Mouse (Mus musculus): Measurements from ENCODE around the gene Elmo3. TPM values are rescaled to one million over a fixed set of nuclear protein-coding genes. Genes with fewer than 3 reads are reported as not detected.

Gene Elmo3
- polyA plus RNA-seq, 1 experiment from 2014 or later = 1.1 TPM

- Histone ChIP-seq H3K9me3 (replicated peaks; ENCODE audit: control insufficient read depth, low read length, poor library complexity, severe bottlenecking) (no peaks in the 10 kb centered on the region), H3K4me1 (ENCODE audit: control insufficient read depth, insufficient read depth, low read length) (peaks cover 17% of the 10 kb centered on the region), H3K27ac (ENCODE audit: low read length) (no peak overlapping the region), H3K36me3 (ENCODE audit: control insufficient read depth, insufficient read depth, low read length) (peaks cover 33% of the 10 kb centered on the region), H3K4me2 (ENCODE audit: low read length) (peak overlapping the region; percentile 60), H3K27me3 (ENCODE audit: control insufficient read depth, insufficient read depth, low read depth, low read length) (no peaks in the 10 kb centered on the region), H3K9ac (ENCODE audit: low read depth, low read length) (peak overlapping the region; percentile 68), H3K4me3 (ENCODE audit: low read depth, low read length) (peak overlapping the region; percentile 66)
- no peak for ATAC-seq
- 43% methylated on average over 6 of the region's 6 CpGs for WGBS
Measured at GRCm38 (mm10) chr8:105326968-105327367, 21.6 kb downstream of the Elmo3 start.

GRCm38 (mm10) chr8:105330325-105330724, 24.9 kb downstream of the Elmo3 start:
- 94% methylated on average over 12 of the region's 12 CpGs for whole genome bisulfite sequencing
- ATAC-seq = no peak
- H3K36me3 ChIP-seq (ENCODE audit: control insufficient read depth, insufficient read depth, low read length) = peaks cover 39% of the 10 kb centered on the region
- H3K4me3 ChIP-seq (ENCODE audit: low read depth, low read length) = no peak overlapping the region
- H3K4me2 ChIP-seq (ENCODE audit: low read length) = no peak overlapping the region
- peaks cover 10% of the 10 kb centered on the region for H3K4me1 ChIP-seq (ENCODE audit: control insufficient read depth, insufficient read depth, low read length)
- H3K27me3 ChIP-seq (ENCODE audit: control insufficient read depth, insufficient read depth, low read depth, low read length) = no peaks in the 10 kb centered on the region
- H3K27ac ChIP-seq (ENCODE audit: low read length) = no peak overlapping the region
- no peak overlapping the region for H3K9ac ChIP-seq (ENCODE audit: low read depth, low read length)
- H3K9me3 ChIP-seq (replicated peaks; ENCODE audit: control insufficient read depth, low read length, poor library complexity, severe bottlenecking) = no peaks in the 10 kb centered on the region

GRCm38 (mm10) chr8:105331469-105331868, 26.1 kb downstream of the Elmo3 start:
- ATAC-seq = no peak
- Histone ChIP-seq H3K9me3 (replicated peaks; ENCODE audit: control insufficient read depth, low read length, poor library complexity, severe bottlenecking) (no peaks in the 10 kb centered on the region), H3K27me3 (ENCODE audit: control insufficient read depth, insufficient read depth, low read depth, low read length) (no peaks in the 10 kb centered on the region), H3K4me1 (ENCODE audit: control insufficient read depth, insufficient read depth, low read length) (peaks cover 7% of the 10 kb centered on the region), H3K36me3 (ENCODE audit: control insufficient read depth, insufficient read depth, low read length) (peaks cover 39% of the 10 kb centered on the region), H3K4me2 (ENCODE audit: low read length) (no peak overlapping the region), H3K27ac (ENCODE audit: low read length) (no peak overlapping the region), H3K9ac (ENCODE audit: low read depth, low read length) (no peak overlapping the region), H3K4me3 (ENCODE audit: low read depth, low read length) (no peak overlapping the region)
- 96% methylated on average over 22 of the region's 22 CpGs for WGBS

GRCm38 (mm10) chr8:105331931-105332330, 26.5 kb downstream of the Elmo3 start:
- no peak for ATAC-seq
- Histone ChIP-seq H3K27ac (ENCODE audit: low read length) (no peak overlapping the region), H3K4me3 (ENCODE audit: low read depth, low read length) (no peak overlapping the region), H3K27me3 (ENCODE audit: control insufficient read depth, insufficient read depth, low read depth, low read length) (no peaks in the 10 kb centered on the region), H3K4me2 (ENCODE audit: low read length) (no peak overlapping the region), H3K36me3 (ENCODE audit: control insufficient read depth, insufficient read depth, low read length) (peaks cover 39% of the 10 kb centered on the region), H3K4me1 (ENCODE audit: control insufficient read depth, insufficient read depth, low read length) (peaks cover 7% of the 10 kb centered on the region), H3K9ac (ENCODE audit: low read depth, low read length) (no peak overlapping the region), H3K9me3 (replicated peaks; ENCODE audit: control insufficient read depth, low read length, poor library complexity, severe bottlenecking) (no peaks in the 10 kb centered on the region)
- 93% methylated on average over 9 of the region's 9 CpGs for WGBS

DNA sequence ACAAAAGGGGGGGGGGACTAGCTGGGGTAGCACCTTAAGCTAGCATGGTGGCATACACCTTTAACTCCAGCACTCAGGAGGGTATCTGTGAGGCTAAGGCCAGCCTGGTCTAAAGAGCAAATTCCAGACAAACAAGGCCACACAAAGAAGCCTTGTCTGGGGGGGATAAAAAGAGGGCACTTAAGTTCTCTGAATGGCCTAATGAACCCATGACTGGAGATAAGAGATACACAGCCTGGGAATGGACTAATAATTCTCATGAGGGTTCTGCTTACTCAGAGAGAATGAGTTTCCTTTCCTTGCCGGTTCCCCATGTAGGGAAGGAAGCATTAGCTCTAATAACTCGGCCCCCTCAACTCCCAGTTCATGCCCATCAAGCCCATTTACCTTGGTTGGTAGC, 27.1 kb downstream of the Elmo3 start:
- Histone ChIP-seq H3K9ac (ENCODE audit: low read depth, low read length) (no peak overlapping the region), H3K27me3 (ENCODE audit: control insufficient read depth, insufficient read depth, low read depth, low read length) (no peaks in the 10 kb centered on the region), H3K4me1 (ENCODE audit: control insufficient read depth, insufficient read depth, low read length) (peaks cover under 1% of the 10 kb centered on the region), H3K9me3 (replicated peaks; ENCODE audit: control insufficient read depth, low read length, poor library complexity, severe bottlenecking) (no peaks in the 10 kb centered on the region), H3K4me3 (ENCODE audit: low read depth, low read length) (no peak overlapping the region), H3K4me2 (ENCODE audit: low read length) (no peak overlapping the region), H3K36me3 (ENCODE audit: control insufficient read depth, insufficient read depth, low read length) (peaks cover 39% of the 10 kb centered on the region), H3K27ac (ENCODE audit: low read length) (no peak overlapping the region)
- no peak for ATAC-seq
- 69% methylated on average over 2 of the region's 2 CpGs for WGBS

GRCm38 (mm10) chr8:105336373-105337130, 31.2 kb downstream of the Elmo3 start:
- Histone ChIP-seq H3K36me3 (ENCODE audit: control insufficient read depth, insufficient read depth, low read length) (peaks cover 10% of the 10 kb centered on the region), H3K4me2 (ENCODE audit: low read length) (peak overlapping the region; percentile 34), H3K27me3 (ENCODE audit: control insufficient read depth, insufficient read depth, low read depth, low read length) (no peaks in the 10 kb centered on the region), H3K9ac (ENCODE audit: low read depth, low read length) (peak overlapping the region; percentile 38; the same call in 1 of the 2 replicates), H3K4me1 (ENCODE audit: control insufficient read depth, insufficient read depth, low read length) (no peaks in the 10 kb centered on the region), H3K9me3 (replicated peaks; ENCODE audit: control insufficient read depth, low read length, poor library complexity, severe bottlenecking) (no peaks in the 10 kb centered on the region), H3K27ac (ENCODE audit: low read length) (no peak overlapping the region), H3K4me3 (ENCODE audit: low read depth, low read length) (peak overlapping the region; percentile 16)
- WGBS = 50% methylated on average over 32 of the region's 32 CpGs
- peak; percentile 31 for ATAC-seq

DNA sequence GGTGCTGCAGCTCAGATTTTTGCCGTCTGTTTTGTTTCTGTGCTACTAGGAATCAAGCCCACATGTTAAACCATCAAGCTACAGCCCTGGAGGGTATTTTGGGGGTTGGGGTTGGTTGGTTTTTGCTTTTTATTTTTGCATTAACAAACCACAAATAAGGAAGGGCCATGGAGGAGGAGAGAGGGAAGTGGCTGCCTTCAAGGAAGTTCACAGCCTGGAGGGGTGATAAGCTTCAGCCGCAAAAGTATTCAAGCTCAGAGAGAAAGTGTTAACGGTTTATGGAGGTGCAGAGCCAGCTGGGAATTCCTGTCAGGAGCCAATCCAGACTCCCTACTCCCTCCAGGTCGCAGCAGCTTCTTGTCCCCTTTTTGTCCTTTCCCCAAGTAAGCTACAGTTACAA, 33.6 kb downstream of the Elmo3 start:
- H3K27me3 ChIP-seq (ENCODE audit: control insufficient read depth, insufficient read depth, low read depth, low read length) = no peaks in the 10 kb centered on the region
- ATAC-seq = no peak
- no peak overlapping the region for H3K4me3 ChIP-seq (ENCODE audit: low read depth, low read length)
- H3K36me3 ChIP-seq (ENCODE audit: control insufficient read depth, insufficient read depth, low read length) = peaks cover 5% of the 10 kb centered on the region
- no peak overlapping the region for H3K27ac ChIP-seq (ENCODE audit: low read length)
- WGBS = 62% methylated on average over 4 of the region's 4 CpGs
- no peak overlapping the region for H3K4me2 ChIP-seq (ENCODE audit: low read length)
- H3K9ac ChIP-seq (ENCODE audit: low read depth, low read length) = no peak overlapping the region
- H3K9me3 ChIP-seq (replicated peaks; ENCODE audit: control insufficient read depth, low read length, poor library complexity, severe bottlenecking) = no peaks in the 10 kb centered on the region
- H3K4me1 ChIP-seq (ENCODE audit: control insufficient read depth, insufficient read depth, low read length) = no peaks in the 10 kb centered on the region

DNA sequence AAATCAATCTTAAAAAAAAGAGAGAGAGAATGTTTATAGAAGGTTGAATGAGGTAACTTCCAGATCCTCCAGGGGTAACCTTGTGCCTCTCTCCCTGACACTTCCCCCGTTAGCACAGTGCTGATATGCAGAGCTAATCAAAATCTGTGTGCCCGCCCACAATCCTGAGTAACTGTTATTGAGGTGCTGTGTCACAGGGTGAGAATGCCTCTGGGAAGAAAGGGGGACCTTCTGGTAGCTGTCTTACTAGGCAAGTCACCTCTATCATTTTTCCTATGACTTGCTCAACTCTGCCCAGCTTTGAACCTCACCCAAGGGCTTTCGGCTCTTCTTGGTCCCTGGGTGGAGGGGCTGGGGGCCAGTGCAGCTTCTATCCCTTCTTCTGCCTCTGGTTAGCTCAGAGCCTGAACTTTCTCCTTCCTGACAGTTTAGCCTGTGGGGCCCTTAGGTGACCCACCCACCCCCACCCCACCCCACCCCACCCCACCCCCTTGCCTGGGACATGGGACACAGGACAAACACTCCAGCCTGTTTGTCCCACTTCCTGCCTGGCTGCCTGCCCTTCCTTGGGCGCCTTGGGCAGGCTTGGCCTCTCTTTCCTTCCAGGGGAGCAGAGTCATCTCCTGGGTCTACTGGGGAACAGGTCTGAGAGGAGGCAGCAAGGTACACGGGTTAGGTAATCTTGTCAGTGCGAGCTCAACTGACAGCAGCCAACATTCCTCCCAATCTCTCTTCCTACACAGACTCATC, 34.7 kb downstream of the Elmo3 start:
- Histone ChIP-seq H3K9me3 (replicated peaks; ENCODE audit: control insufficient read depth, low read length, poor library complexity, severe bottlenecking) (no peaks in the 10 kb centered on the region), H3K4me2 (ENCODE audit: low read length) (no peak overlapping the region), H3K27ac (ENCODE audit: low read length) (no peak overlapping the region), H3K9ac (ENCODE audit: low read depth, low read length) (no peak overlapping the region), H3K27me3 (ENCODE audit: control insufficient read depth, insufficient read depth, low read depth, low read length) (no peaks in the 10 kb centered on the region), H3K4me3 (ENCODE audit: low read depth, low read length) (no peak overlapping the region), H3K36me3 (ENCODE audit: control insufficient read depth, insufficient read depth, low read length) (no peaks in the 10 kb centered on the region), H3K4me1 (ENCODE audit: control insufficient read depth, insufficient read depth, low read length) (no peaks in the 10 kb centered on the region)
- 85% methylated on average over 6 of the region's 6 CpGs for WGBS
- no peak for ATAC-seq

DNA sequence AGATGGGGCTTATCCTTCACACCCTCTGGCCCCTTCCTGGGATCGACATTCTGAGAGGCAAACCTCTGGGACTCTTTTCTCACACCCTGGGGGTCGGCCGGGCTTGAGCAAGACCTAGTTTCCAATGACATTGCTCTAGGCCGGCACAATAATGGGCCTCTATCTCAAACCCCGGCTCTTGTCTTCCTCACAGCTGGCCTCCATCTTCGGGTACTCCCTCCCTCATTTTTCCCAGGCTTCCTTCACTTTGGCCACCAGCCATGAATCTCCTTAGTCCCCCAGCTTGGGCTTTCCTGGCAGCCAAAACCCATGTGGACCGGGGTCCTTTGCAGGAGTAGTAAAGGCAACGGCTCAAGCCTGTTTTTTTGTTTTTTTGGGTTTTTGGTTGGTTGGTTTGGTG, 36.0 kb downstream of the Elmo3 start:
- no peak for ATAC-seq
- Histone ChIP-seq H3K36me3 (ENCODE audit: control insufficient read depth, insufficient read depth, low read length) (no peaks in the 10 kb centered on the region), H3K9ac (ENCODE audit: low read depth, low read length) (no peak overlapping the region), H3K9me3 (replicated peaks; ENCODE audit: control insufficient read depth, low read length, poor library complexity, severe bottlenecking) (no peaks in the 10 kb centered on the region), H3K4me1 (ENCODE audit: control insufficient read depth, insufficient read depth, low read length) (no peaks in the 10 kb centered on the region), H3K4me3 (ENCODE audit: low read depth, low read length) (no peak overlapping the region), H3K4me2 (ENCODE audit: low read length) (no peak overlapping the region), H3K27ac (ENCODE audit: low read length) (no peak overlapping the region), H3K27me3 (ENCODE audit: control insufficient read depth, insufficient read depth, low read depth, low read length) (0 out of 2 replicates have a peak, but pooled peaks cover under 1% of the 10 kb centered on the region)
- WGBS = 42% methylated on average over 8 of the region's 8 CpGs

Measured in midbrain, embryonic 16.5 days (tissue).